Comparison of ENCODE assay signal across 24 mouse cellular contexts in genomic region chr13:100067821-100068220, GRCm38 (mm10).
"Had no signal": no experiment of that assay in that cellular context is flagged by ENCODE, and none has a peak within 500 bp of the region (broad histone marks: within the 10 kb centered on the region; RNA-seq: fewer than 3 reads in every experiment).

No protein-coding gene starts in this region.

- H3K9me3 ChIP-seq: embryonic facial prominence, embryonic 10.5 days; embryonic facial prominence, embryonic 12.5 days; embryonic facial prominence, embryonic 13.5 days; embryonic facial prominence, embryonic 15.5 days; forebrain, embryonic 10.5 days; forebrain, embryonic 12.5 days; forebrain, embryonic 13.5 days; forebrain, embryonic 15.5 days had no signal

- DNase-seq: cerebellum, adult 9-10 months; cerebellum, adult 9-11 months; cerebellum, postnatal 10 days; cerebellum, postnatal 14 days; cerebellum, postnatal 25 days; cerebellum, postnatal 36 days; embryo, embryonic 11 days; forebrain, postnatal 0 days; gastrocnemius, adult 2 months; gastrocnemius, postnatal 10 days; gastrocnemius, postnatal 25 days; gastrocnemius, postnatal 36 days; heart, adult 11 months; heart, adult 18-20 months; heart, adult 2 months had no signal

- H3K4me1 ChIP-seq: embryonic facial prominence, embryonic 10.5 days; embryonic facial prominence, embryonic 12.5 days; embryonic facial prominence, embryonic 13.5 days; embryonic facial prominence, embryonic 15.5 days; forebrain, embryonic 10.5 days; forebrain, embryonic 12.5 days; forebrain, embryonic 13.5 days; forebrain, embryonic 15.5 days had no signal

- H3K9ac ChIP-seq: embryonic facial prominence, embryonic 12.5 days; embryonic facial prominence, embryonic 13.5 days; embryonic facial prominence, embryonic 15.5 days; forebrain, embryonic 12.5 days; forebrain, embryonic 13.5 days; forebrain, embryonic 15.5 days; forebrain, postnatal 0 days had no signal

- H3K27ac ChIP-seq: embryonic facial prominence, embryonic 10.5 days; embryonic facial prominence, embryonic 12.5 days; embryonic facial prominence, embryonic 13.5 days; embryonic facial prominence, embryonic 15.5 days; forebrain, embryonic 10.5 days; forebrain, embryonic 12.5 days; forebrain, embryonic 13.5 days; forebrain, embryonic 15.5 days; gastrocnemius, adult 2 months; heart, adult 2 months had no signal

- H3K27me3 ChIP-seq: embryonic facial prominence, embryonic 12.5 days; embryonic facial prominence, embryonic 13.5 days; embryonic facial prominence, embryonic 15.5 days; forebrain, embryonic 12.5 days; forebrain, embryonic 13.5 days; forebrain, embryonic 15.5 days had no signal

- H3K4me3 ChIP-seq: embryonic facial prominence, embryonic 10.5 days; embryonic facial prominence, embryonic 12.5 days; embryonic facial prominence, embryonic 13.5 days; embryonic facial prominence, embryonic 15.5 days; erythroblast, embryonic 14.5 days; forebrain, embryonic 10.5 days; forebrain, embryonic 12.5 days; forebrain, embryonic 13.5 days; forebrain, embryonic 15.5 days; gastrocnemius, adult 2 months; heart, adult 2 months had no signal
